Mouse (Mus musculus) B cell, adult 2 months (primary cell): ENCODE measurements around the gene Pald1.
A peak's percentile ranks its signal among the peaks of the same experiment; 100 is the strongest.

Source experiments
- DNase-seq, 2 experiments: peaks; one replicate each; pipeline ENCODE4 v3.0.0; 2022

Gene Pald1

DNA sequence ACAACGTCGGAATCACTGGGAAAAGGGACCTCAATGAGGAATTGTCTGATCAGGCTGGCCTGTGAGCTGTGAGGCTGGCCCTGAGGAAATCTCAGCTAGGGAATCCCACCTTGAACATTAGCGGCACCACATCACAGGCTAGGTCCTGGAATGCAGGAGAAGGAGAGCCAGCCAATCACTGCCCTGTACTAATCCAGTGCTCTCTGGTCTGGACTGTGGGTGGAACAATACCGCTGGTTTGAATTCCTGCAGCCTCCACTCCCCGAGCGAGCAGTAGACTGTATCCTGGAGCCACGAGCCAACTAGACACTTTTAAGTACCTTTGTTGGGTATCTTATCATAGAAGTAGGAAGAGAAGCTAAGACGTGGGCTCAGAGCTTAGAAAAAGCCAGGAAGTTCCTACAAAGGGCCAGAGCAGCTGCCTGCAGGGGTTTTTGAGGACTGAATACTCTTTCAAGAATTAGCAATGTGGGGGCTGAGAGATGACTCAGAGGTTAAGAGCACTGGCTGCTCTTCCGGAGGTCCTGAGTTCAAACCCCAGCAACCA is 57.5 kb downstream of the Pald1 start:
- DNase-seq, result no peak

GRCm38 (mm10) chr10:61324717-61325116 is 58.6 kb downstream of the Pald1 start:
- no peak for DNase-seq

GRCm38 (mm10) chr10:61318527-61318926 is 64.8 kb downstream of the Pald1 start:
- DNase-seq, result no peak

DNA sequence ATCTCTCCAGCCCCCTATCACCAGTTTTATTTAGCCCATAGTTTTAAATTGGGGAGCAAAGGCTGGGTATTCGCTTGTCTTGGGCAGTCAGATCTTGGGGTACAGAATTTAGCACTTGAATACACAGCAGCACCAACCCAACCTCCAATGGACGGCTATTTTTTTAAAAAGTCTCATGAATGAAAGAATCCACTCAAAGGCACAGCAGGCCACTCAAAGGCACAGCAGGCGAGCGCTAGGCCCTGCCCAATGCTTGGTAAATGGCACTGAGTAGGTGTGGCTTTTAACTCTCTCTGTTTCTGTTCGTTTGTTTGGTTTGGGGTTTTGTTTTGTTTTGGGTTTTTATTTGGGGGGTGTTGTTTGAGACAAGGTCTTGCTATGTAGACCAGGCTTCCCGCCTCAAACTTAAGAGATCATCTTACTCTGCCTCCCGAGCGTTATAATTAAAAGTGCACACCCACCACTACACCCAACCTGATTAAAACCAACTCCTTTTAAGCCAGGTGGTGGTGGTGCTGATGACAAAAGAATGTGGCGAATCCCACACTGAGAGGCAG is 67.9 kb downstream of the Pald1 start:
- no peak for DNase-seq

- no peak for DNase-seq
Measured at GRCm38 (mm10) chr10:61313750-61314149, 69.6 kb downstream of the Pald1 start.

DNA sequence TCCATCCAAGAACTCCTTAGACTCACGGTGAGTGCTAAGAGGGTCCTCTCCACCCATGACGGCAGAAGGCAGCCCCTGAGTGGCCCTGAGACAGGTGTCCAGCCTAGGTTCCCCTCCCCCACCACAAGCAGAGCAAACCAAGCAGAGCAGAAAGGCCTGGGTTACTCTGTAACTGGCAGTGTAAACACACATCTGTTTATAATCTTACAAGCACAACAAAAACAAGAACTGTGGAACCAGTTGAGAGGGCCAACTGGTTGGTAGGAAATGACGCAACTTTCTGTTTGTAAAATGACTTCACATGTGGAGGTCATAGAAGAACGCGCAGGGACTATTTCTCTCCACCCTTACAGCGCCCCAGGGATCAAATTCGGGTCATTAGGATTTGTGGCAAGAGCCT is 70.6 kb downstream of the Pald1 start:
- no peak for DNase-seq

DNA sequence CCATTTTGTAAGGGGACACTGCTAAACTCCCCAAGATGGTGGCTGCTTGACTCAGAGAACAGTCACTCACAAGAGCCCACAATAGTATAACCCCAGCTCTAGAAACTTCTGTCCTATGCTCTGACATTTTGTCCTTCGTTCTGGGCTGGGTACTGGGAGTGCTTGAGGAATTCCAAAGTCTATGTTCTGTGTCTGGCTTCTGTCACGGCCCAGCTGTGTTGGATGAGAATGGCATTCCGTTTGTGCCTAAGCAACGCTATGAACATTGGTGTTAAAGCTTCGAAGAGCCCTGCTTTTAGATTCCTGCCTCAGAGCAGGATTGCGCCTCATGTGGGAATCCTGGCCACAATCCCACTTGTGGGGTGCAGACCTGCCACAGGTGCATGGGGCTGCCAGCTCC is 71.2 kb downstream of the Pald1 start:
- no peak for DNase-seq

- no peak for DNase-seq
Measured at GRCm38 (mm10) chr10:61308706-61309320, 74.5 kb downstream of the Pald1 start.

DNA sequence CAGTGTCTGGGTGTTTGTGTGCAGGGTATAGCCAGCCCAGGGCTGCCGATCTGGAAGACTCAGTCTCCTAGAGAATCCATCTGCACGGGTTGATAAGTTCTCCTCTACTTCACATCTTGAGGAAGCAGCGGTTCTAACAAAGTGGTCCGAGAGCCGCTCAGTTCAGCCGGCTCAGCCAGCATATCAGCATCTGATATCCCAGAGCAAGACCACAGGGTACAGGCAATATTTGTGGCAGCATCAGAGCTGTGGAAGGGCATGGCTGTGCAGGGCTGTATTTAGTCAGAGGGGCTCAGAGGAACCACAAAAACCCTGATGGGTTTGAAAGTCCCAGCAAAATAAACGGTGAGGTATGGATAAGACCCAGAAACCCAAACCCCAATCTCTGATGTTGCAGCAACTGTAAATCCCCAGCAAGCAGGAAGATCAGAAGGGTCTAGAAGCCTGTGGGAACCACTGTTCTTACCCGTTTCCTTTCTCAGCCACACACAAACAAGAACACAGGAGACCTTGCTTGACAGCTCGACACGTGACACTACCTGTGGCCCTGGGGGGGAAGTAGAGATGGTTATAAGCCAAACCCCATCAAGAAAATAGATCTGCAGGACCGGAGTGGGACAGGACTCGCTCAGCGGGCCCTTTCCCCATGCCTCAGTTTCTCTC is 77.3 kb downstream of the Pald1 start:
- DNase-seq, result no peak

DNA sequence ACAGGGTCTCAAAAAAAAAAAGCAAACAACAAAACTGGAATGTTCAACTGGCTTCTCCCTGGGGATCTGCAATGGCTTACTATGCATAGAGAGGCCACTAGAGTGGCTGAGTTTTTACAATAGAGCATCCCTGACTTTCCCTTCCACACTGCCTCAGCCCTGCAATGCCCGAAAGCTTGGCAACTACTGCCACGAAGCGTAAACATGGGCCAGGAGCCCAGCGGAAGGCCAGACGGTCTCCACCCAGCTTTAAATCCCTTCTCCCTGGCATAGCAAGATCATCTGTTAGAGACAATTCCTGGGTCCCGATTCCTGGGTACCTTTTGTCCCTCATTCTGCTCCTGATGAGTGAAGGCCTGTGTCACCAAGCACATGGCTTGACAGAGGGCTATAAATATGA is 79.3 kb downstream of the Pald1 start:
- DNase-seq, result no peak

- DNase-seq, result no peak
Measured at GRCm38 (mm10) chr10:61300996-61301395, 82.3 kb downstream of the Pald1 start.

GRCm38 (mm10) chr10:61297477-61297876 is 85.9 kb downstream of the Pald1 start, which contains the start of gene Prf1:
Prf1 (plus strand) TSS chr10:61297833.
- DNase-seq, result peak; percentile 66 to 76

DNA sequence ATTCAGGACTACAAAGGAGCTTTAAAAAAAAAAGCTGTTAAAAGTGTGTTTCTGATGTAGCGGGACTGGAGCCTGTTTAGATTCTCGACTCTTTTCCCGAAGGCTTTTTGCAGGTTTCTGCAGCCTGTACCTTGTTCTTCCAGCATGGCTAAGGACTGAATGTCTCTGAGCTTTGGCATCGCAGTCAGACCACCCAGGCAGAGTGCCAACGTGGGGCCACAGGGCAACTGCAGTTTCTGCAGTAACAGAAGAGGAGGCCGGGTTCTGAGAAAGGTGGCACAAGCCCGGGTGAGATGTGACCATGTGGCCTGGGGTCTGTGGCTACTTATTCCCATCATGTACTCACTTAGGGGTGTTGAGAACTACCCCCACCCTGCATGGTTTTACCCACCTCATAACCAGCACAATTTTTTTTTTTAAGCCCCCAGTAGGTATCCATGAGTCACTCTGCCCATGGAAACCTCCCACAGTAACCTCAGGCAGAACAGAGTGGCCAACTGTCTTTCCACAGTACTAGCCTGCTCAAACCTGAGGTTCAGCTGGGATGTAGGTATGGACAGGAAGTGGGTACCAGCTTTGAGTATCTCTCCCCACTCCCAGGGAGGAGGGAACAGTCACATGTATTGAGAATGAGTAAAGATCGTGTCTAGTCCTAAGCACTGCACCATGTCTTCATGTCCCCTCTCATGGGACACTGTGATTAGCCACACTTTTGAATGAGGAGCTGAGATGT is 86.5 kb downstream of the Pald1 start:
- no peak for DNase-seq

DNA sequence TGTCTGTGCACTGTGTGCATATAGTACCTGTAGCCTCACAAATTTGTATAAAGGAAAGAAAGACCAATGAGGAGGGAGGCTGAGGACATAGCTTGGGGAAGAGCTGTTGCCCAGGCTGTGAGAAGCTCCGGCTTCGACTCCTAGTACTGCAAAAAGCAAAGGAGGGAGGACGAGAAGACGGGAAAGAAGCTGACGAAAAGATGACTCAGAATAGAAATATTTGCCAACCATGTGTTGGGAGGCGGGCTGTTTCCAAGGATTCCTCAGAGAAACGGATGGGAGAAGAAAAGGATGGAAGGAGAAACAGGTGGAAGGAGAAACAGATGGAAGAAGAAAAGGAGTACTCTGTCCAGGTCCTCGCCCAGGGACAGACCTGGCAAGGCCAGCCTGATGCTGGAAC is 89.1 kb downstream of the Pald1 start:
- no peak for DNase-seq

DNA sequence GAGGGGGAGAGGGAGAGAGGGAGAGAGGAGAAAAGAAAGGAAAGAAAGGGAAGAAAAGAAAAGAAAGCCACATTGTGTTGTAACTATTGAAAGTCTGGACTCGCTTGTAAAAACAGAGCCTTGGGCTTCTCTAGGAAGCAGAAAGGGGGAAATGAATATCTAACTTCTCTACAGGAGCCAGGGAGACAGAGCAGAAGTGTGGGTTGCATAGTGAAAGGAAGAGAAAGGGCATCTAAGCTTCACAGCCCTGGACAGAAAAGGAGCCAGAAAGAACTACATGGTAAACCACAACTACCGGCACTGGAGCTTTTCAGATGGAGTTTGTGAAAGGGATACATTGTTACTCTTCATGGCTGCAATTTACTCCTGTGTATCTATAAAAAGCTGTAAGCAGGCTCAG is 92.9 kb downstream of the Pald1 start:
- no peak for DNase-seq

DNA sequence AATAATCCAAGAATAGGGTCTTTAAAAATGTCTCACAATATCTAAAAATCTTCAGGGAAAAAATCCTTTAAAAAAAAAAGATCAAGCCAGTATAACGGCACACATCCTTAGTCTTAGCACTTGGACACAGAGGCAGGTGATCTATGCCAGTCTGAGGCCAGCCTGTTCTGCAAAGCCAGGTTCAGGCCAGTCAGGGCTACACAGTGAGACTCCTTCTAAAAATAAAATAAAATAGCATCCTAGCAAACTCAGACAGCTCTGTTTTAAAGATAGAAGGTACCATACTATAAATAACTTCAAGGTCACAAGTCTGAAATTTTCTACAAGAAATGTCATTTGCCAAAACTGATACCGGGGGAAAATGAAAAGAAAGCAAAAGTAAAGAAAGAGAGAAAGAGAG is 93.3 kb downstream of the Pald1 start:
- no peak for DNase-seq

DNA sequence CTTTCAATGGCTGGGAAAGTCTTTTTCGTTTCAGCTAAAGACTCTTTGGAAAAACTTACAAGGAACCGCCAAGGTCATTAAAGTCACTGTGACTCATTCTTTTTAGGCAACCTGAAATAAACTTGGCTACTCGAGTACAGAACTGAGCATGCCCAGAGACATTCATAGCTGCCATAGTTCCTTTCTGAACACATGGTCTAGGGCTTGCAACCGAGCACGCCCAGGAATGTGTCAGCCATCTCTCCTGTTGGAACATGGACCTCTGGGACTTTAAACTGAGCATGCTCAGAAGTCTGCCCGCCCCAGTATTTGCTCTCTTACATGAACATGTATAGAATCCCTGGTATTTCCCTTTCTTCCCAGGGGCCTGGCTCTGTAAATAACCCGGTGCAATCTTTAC is 97.1 kb downstream of the Pald1 start:
- no peak for DNase-seq

DNA sequence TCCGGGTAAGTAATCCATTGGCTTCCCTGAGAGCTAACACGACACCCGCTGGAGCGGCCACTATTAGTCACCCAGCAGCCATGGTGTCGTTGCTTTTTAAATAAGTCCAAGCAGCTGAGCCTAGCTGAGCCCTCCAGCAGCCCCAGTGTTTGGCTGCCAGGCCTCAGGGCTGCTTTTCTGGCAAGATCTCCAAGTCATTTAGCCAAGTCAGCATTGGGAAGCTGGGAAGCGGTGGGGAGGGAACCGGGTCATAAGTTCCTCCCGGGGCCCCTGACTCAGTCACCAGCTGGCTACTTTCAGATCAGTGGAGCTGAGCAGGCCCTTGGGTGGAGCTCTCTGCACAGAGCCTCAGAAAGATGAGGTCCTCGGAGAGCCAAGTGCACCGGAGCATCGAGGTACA is 98.1 kb downstream of the Pald1 start:
- DNase-seq, result no peak

- no peak for DNase-seq
Measured at GRCm38 (mm10) chr10:61284309-61284708, 99.0 kb downstream of the Pald1 start.

GRCm38 (mm10) chr10:61281115-61281514 is 102.2 kb downstream of the Pald1 start:
- DNase-seq, result no peak

DNA sequence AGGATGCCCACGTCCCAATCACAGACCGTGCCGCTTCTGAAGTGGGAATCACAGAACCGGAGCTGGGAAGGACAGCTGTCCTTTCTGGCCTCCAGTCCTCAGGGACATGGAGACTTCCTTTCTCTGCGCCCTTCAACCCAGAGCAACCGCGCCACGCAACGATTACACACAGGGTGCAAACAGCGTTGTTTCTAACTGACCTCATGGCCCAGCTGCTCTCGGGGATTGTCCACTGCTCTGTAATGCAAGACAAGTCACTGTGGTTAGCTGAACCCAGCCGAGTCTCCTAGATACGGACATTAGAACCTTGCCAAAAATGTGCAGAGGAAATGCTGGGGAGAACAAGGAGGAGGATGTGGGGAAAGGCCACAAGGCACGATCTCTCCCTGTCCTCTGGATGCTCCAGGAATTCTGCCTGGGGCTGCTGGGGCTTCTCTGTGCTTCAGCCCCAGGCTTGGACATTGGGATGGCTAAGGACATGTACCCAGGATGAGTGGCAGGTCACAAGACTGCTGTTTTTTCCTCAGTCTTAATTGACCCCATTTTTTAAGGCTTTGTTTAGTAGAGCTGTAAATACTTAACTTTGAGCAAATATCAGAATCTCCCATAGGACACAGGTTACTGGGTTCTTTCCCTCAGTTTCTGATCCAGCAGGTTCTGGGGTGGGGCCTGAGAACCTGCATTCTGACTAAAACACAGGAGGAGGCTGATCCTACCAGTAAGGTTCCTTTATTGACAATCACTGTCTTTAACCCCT is 105.2 kb downstream of the Pald1 start:
- no peak for DNase-seq

GRCm38 (mm10) chr10:61277051-61277450 is 106.3 kb downstream of the Pald1 start:
- DNase-seq, result no peak

DNA sequence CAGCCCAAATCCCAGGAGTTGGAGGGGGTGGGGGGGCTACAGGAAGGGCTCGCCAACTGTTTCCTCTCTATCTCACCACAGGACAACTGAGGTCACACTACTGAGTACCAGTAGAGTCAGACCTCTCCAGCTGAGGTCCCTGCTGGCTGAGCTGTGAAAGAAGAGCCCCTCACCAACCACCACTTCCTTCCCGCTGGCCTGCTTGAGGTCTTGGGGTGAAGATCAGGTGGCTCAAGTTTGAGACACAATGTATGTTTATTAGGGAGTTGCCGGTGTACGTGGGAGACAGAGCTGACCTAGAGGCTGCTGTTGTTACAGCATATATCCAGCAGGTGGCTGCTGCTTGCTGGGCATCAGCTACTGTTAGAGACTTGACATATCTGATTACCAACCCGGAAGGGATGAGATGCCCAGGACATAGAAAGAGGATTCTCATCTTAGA is 107.6 kb downstream of the Pald1 start:
- peak; percentile 11 to 19 for DNase-seq
